8 mouse cellular contexts compared by ENCODE assay signal in genomic region chr8:26384305-26384993, GRCm38 (mm10).
A peak's percentile ranks its signal among the peaks of the same experiment; 100 is the strongest.
DNase-seq lines count a peak whose midpoint lies in the region; ATAC-seq and TF ChIP-seq lines count a peak whose summit lies in the region.

No protein-coding gene starts in this region.

- H3K9ac ChIP-seq in midbrain, embryonic 15.5 days = no peak overlapping the region
- no peak overlapping the region for H3K9ac ChIP-seq in intestine, postnatal 0 days (ENCODE audit: low read depth, low read length)

- no peak overlapping the region for H3K4me3 ChIP-seq in midbrain, embryonic 10.5 days
- no peak overlapping the region for H3K4me3 ChIP-seq in midbrain, embryonic 15.5 days
- no peak overlapping the region for H3K4me3 ChIP-seq in intestine, postnatal 0 days (ENCODE audit: low read depth, low read length)
- no peak overlapping the region for H3K4me3 ChIP-seq in layer of hippocampus, adult 2 months

- H3K4me2 ChIP-seq in midbrain, embryonic 15.5 days = no peak overlapping the region
- no peak overlapping the region for H3K4me2 ChIP-seq in intestine, postnatal 0 days (replicated peaks; ENCODE audit: low read depth)

- H3K4me1 ChIP-seq in midbrain, embryonic 10.5 days = peaks cover 9% of the 10 kb centered on the region
- no peaks in the 10 kb centered on the region; the same call in 1 of the 2 replicates for H3K4me1 ChIP-seq in midbrain, embryonic 15.5 days
- H3K4me1 ChIP-seq in intestine, postnatal 0 days (replicated peaks; ENCODE audit: control insufficient read depth, insufficient read depth, low read length) = no peaks in the 10 kb centered on the region

- H3K27ac ChIP-seq in midbrain, embryonic 10.5 days (replicated peaks) = peak overlapping the region; percentile 24; the same call in 1 of the 2 replicates
- H3K27ac ChIP-seq in midbrain, embryonic 15.5 days = no peak overlapping the region
- no peak overlapping the region for H3K27ac ChIP-seq in intestine, postnatal 0 days (ENCODE audit: low read depth, low read length)
- no peak overlapping the region for H3K27ac ChIP-seq in layer of hippocampus, adult 2 months

- DNase-seq in midbrain, embryonic 10.5 days (ENCODE audit: low spot score) = no peak
- peak; percentile 79 for DNase-seq in forelimb bud, embryonic 11.5 days (ENCODE audit: low read depth, low spot score)
- DNase-seq in lung, postnatal 14 days = peak; percentile 12
- no peak for DNase-seq in right cerebral cortex, postnatal 25 days
- DNase-seq in layer of hippocampus, adult 2 months (ENCODE audit: low spot score in 2 of 2) = no peak

- no peak for TF ChIP-seq CTCF in intestine, postnatal 0 days (IDR thresholded peaks at IDR 0.05; ENCODE audit: low read depth)
- no peak for TF ChIP-seq CTCF in layer of hippocampus, adult 2 months (conservative IDR thresholded peaks at IDR 0.05)

- 15% methylated on average over 3 of the region's 3 CpGs for WGBS in midbrain, embryonic 10.5 days
- WGBS in midbrain, embryonic 15.5 days = 14% methylated on average over 3 of the region's 3 CpGs
- WGBS in intestine, postnatal 0 days = 11% methylated on average over 3 of the region's 3 CpGs

- H3K9me3 ChIP-seq in midbrain, embryonic 10.5 days (replicated peaks) = no peaks in the 10 kb centered on the region
- no peaks in the 10 kb centered on the region for H3K9me3 ChIP-seq in midbrain, embryonic 15.5 days
- H3K9me3 ChIP-seq in intestine, postnatal 0 days (ENCODE audit: control insufficient read depth) = no peaks in the 10 kb centered on the region

- no peaks in the 10 kb centered on the region for H3K27me3 ChIP-seq in midbrain, embryonic 10.5 days (ENCODE audit: low read depth, poor library complexity, severe bottlenecking)
- H3K27me3 ChIP-seq in midbrain, embryonic 15.5 days (replicated peaks) = no peaks in the 10 kb centered on the region
- no peaks in the 10 kb centered on the region for H3K27me3 ChIP-seq in intestine, postnatal 0 days (replicated peaks; ENCODE audit: control insufficient read depth, insufficient read depth, low read length)

- H3K36me3 ChIP-seq in midbrain, embryonic 10.5 days = no peaks in the 10 kb centered on the region
- H3K36me3 ChIP-seq in midbrain, embryonic 15.5 days (replicated peaks) = no peaks in the 10 kb centered on the region
- H3K36me3 ChIP-seq in intestine, postnatal 0 days (ENCODE audit: control insufficient read depth, insufficient read depth) = no peaks in the 10 kb centered on the region

- ATAC-seq in midbrain, embryonic 15.5 days (replicated peaks) = no peak
- 0 out of 2 replicates have a peak, but pooled peaks have one; percentile 43 for ATAC-seq in intestine, postnatal 0 days
- ATAC-seq in megakaryocyte-erythroid progenitor cell, adult 5-6 weeks (replicated peaks; ENCODE audit: low FRiP score, low TSS enrichment, poor library complexity, severe bottlenecking) = no peak

Comparison
In these comparisons a context has a peak if more than half of its experiments do, and no peak if none do; other contexts are left out.
1. DNase-seq: peak in forelimb bud, embryonic 11.5 days (single experiment) and lung, postnatal 14 days (single experiment); none in midbrain, embryonic 10.5 days (single experiment), right cerebral cortex, postnatal 25 days (single experiment) and layer of hippocampus, adult 2 months (0 of 2).